Mouse (Mus musculus): ENCODE results near the gene Agbl4.

DNA sequence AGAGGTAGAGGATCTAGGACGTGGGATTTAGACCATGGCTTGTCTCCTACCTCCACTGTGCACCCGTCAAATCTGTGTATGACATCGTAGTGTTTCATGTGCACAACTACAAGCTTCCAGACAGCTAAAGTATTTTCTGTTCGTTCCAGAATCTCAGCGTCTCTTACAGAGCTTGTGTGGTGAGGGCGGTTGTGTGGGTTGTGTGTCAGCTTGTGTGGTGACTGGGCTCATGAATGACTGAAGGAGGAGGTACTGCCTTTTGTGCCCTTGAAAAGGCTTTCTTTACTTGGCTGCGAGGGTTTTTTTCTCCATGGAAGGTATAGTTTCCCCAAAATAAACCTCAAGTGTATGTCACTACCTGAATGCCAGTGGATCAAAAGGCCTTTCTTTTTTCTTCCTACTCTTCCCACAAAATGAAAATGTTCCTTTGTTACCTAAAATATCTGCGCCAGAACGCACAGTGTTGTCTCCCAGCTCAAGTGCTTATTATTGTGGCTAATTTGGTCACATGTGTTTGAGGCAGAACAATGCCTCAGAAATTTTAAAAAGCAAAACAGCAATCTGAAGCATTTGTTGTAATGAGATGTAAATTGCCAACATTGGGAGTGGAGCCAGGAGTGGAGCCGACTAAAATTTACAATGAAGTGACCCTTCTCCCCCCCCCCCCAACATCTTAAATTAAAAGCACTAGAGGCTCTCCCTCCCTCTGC is 1046.6 kb downstream of the Agbl4 start:
- TF ChIP-seq CTCF (IDR thresholded peaks at IDR 0.05; ENCODE audit: insufficient read depth, low read length) (no peak), POLR2A (IDR thresholded peaks at IDR 0.05; ENCODE audit: borderline replicate concordance, extremely low read depth, low read depth, low read length) (no peak)
